8 mouse cellular contexts compared by ENCODE assay signal in genomic region chr16:31081125-31081664, GRCm38 (mm10). TPM values are rescaled to one million over a fixed set of nuclear protein-coding genes. Genes with fewer than 3 reads are reported as not detected.
DNase-seq lines count a peak whose midpoint lies in the region; ATAC-seq lines count a peak whose summit lies in the region.

Xxylt1 (minus strand) TSS chr16:31081432.

- peak within 1 kb of the TSS; percentile 78 for H3K9ac ChIP-seq in hindbrain, embryonic 12.5 days

- H3K4me1 ChIP-seq in hindbrain, embryonic 12.5 days: peaks cover 14% of the 10 kb centered on the region

- no peaks in the 10 kb centered on the region for H3K36me3 ChIP-seq in hindbrain, embryonic 12.5 days

- 0% methylated on average over 54 of the region's 54 CpGs for WGBS in hindbrain, embryonic 12.5 days

- peak within 1 kb of the TSS; percentile 97 for H3K4me2 ChIP-seq in hindbrain, embryonic 12.5 days (replicated peaks)

- H3K27ac ChIP-seq in hindbrain, embryonic 12.5 days: peak within 1 kb of the TSS; percentile 79

- H3K4me3 ChIP-seq in hindbrain, embryonic 12.5 days: peak within 1 kb of the TSS; percentile 67

- DNase-seq in NIH3T3 (ENCODE audit: low read depth): peak; percentile 98
- DNase-seq in cerebellum, postnatal 10 days: peak; percentile 98
- peak; percentile 93 to 94 for DNase-seq in frontal cortex, postnatal 10 days (ENCODE audit: low spot score in 2 of 2)
- peak; percentile 95 to 97 for DNase-seq in layer of hippocampus, postnatal 14 days (ENCODE audit: low spot score in 2 of 2)
- DNase-seq in lung, postnatal 14 days: peak; percentile 94
- DNase-seq in retina, adult 2 months (ENCODE audit: low read depth, low spot score): peak; percentile 82
- peak; percentile 93 to 95 for DNase-seq in thymus, postnatal 36 days

- H3K9me3 ChIP-seq in hindbrain, embryonic 12.5 days (replicated peaks): no peaks in the 10 kb centered on the region

- 0 out of 2 replicates have a peak, but pooled peaks cover 3% of the 10 kb centered on the region for H3K27me3 ChIP-seq in hindbrain, embryonic 12.5 days

- peak; percentile 99 for ATAC-seq in hindbrain, embryonic 12.5 days (ENCODE audit: low FRiP score)

RNA-seq across cellular contexts. Expression of gene Xxylt1, which starts in this region (rescaled TPM):
- 16.8 and 17.9 TPM in 2 replicates for polyA plus RNA-seq in hindbrain, embryonic 12.5 days (2016; fragmentation: Nextera tagmentation; extraction: Ambion mirVana)
- 10 to 100 TPM; 19.5 to 22.5 TPM for total RNA-seq in layer of hippocampus, postnatal 14 days (2021)

Comparison
In these comparisons a context has a peak if more than half of its experiments do, and no peak if none do; other contexts are left out.
1. Peak in every context shown above with its lines: DNase-seq, ATAC-seq, H3K4me3 ChIP-seq and H3K27ac ChIP-seq.